In the genomic region with DNA sequence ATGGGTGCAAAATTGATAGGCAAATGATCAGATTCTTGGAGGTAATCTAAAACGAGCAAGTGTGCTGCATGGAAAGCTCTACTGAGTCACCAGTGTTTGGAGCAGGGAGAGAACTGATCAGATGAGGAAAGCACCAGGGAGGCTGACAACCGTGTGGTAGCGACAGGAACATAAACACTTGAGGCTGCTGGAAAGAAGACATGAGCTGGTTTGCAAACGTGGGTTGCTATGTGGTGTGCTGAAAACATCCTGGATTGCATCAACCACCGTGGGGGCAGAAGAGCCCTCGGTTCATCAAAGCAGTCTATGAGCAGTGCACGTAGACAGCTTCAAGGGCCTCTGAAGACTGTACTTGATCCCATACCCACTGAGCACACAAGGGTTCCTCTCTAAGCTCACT, we compare ENCODE assay signal across 30 mouse cellular contexts.
DNase-seq lines count a peak whose midpoint lies in the region; ATAC-seq lines count a peak whose summit lies in the region.
"Had no signal": no experiment of that assay in that cellular context is flagged by ENCODE, and none has a peak within 500 bp of the region (broad histone marks: within the 10 kb centered on the region; RNA-seq: fewer than 3 reads in every experiment).

No protein-coding gene starts in this region.

- peak; percentile 78 for ATAC-seq in frontal cortex, adult (ENCODE audit: low TSS enrichment)
- ATAC-seq in megakaryocyte progenitor cell, adult 5-6 weeks (replicated peaks; ENCODE audit: poor library complexity): peak; percentile 29; the same call in 1 of the 2 replicates
- ATAC-seq in forebrain, embryonic 13.5 days: no peak
- ATAC-seq: forebrain, embryonic 14.5 days; midbrain, embryonic 13.5 days had no signal

- DNase-seq in frontal cortex, postnatal 25 days (ENCODE audit: low spot score in 2 of 2): no peak
- DNase-seq in layer of hippocampus, adult 9-11 months: peak; percentile 18
- DNase-seq in layer of hippocampus, postnatal 10 days (ENCODE audit: low spot score in 2 of 2): no peak
- peak; percentile 53 for DNase-seq in right cerebral cortex, adult 18-20 months
- no peak for DNase-seq in right cerebral cortex, postnatal 10 days (ENCODE audit: low spot score in 2 of 2)
- DNase-seq: adrenal gland, adult 8-10 months; cerebellum, adult 11 months; cerebellum, adult 9-10 months; cerebellum, postnatal 36 days; gastrocnemius, adult 2 months; gastrocnemius, postnatal 36 days; heart, postnatal 10 days; kidney, adult 18-20 months; kidney, postnatal 36 days; lung, postnatal 4 days had no signal

- H3K9me3 ChIP-seq in forebrain, embryonic 13.5 days (replicated peaks): no peaks in the 10 kb centered on the region
- H3K9me3 ChIP-seq: heart, embryonic 13.5 days; hindbrain, embryonic 10.5 days; hindbrain, embryonic 15.5 days; kidney, embryonic 15.5 days; limb, embryonic 13.5 days; lung, embryonic 15.5 days; midbrain, embryonic 13.5 days; neural tube, embryonic 13.5 days had no signal

- H3K4me1 ChIP-seq in forebrain, embryonic 13.5 days: no peaks in the 10 kb centered on the region
- H3K4me1 ChIP-seq: heart, embryonic 13.5 days; hindbrain, embryonic 10.5 days; hindbrain, embryonic 15.5 days; kidney, embryonic 15.5 days; limb, embryonic 13.5 days; lung, embryonic 15.5 days; midbrain, embryonic 13.5 days; neural tube, embryonic 13.5 days had no signal

- H3K4me3 ChIP-seq in forebrain, embryonic 13.5 days: no peak overlapping the region
- H3K4me3 ChIP-seq: gastrocnemius, adult 2 months; heart, embryonic 13.5 days; hindbrain, embryonic 10.5 days; hindbrain, embryonic 15.5 days; kidney, embryonic 15.5 days; layer of hippocampus, adult 2 months; limb, embryonic 13.5 days; lung, embryonic 15.5 days; midbrain, embryonic 13.5 days; neural tube, embryonic 13.5 days had no signal

- 87% methylated on average over 7 of the region's 7 CpGs for WGBS in forebrain, embryonic 13.5 days

- no peak overlapping the region for H3K4me2 ChIP-seq in forebrain, embryonic 13.5 days
- H3K4me2 ChIP-seq: heart, embryonic 13.5 days; hindbrain, embryonic 15.5 days; kidney, embryonic 15.5 days; limb, embryonic 13.5 days; liver, embryonic 11.5 days; lung, embryonic 15.5 days; midbrain, embryonic 13.5 days; neural tube, embryonic 13.5 days had no signal

- no peaks in the 10 kb centered on the region for H3K36me3 ChIP-seq in forebrain, embryonic 13.5 days (ENCODE audit: poor library complexity, severe bottlenecking)
- H3K36me3 ChIP-seq: heart, embryonic 13.5 days; hindbrain, embryonic 10.5 days; hindbrain, embryonic 15.5 days; kidney, embryonic 15.5 days; limb, embryonic 13.5 days; lung, embryonic 15.5 days; midbrain, embryonic 13.5 days; neural tube, embryonic 13.5 days had no signal

- H3K9ac ChIP-seq in forebrain, embryonic 13.5 days: no peak overlapping the region
- H3K9ac ChIP-seq: heart, embryonic 13.5 days; hindbrain, embryonic 15.5 days; kidney, embryonic 15.5 days; limb, embryonic 13.5 days; lung, embryonic 15.5 days; midbrain, embryonic 13.5 days; neural tube, embryonic 13.5 days had no signal

- no peak overlapping the region for H3K27ac ChIP-seq in forebrain, embryonic 13.5 days
- H3K27ac ChIP-seq: gastrocnemius, adult 2 months; heart, embryonic 13.5 days; hindbrain, embryonic 10.5 days; hindbrain, embryonic 15.5 days; kidney, embryonic 15.5 days; layer of hippocampus, adult 2 months; limb, embryonic 13.5 days; lung, embryonic 15.5 days; midbrain, embryonic 13.5 days; neural tube, embryonic 13.5 days had no signal

- H3K27me3 ChIP-seq in forebrain, embryonic 13.5 days: no peaks in the 10 kb centered on the region
- H3K27me3 ChIP-seq: CH12.LX; heart, embryonic 13.5 days; hindbrain, embryonic 15.5 days; kidney, embryonic 15.5 days; limb, embryonic 13.5 days; lung, embryonic 15.5 days; midbrain, embryonic 13.5 days; neural tube, embryonic 13.5 days had no signal

Comparison
In these comparisons a context has a peak if more than half of its experiments do, and no peak if none do; other contexts are left out.
1. DNase-seq: peak in layer of hippocampus, adult 9-11 months (single experiment) and right cerebral cortex, adult 18-20 months (single experiment); none in frontal cortex, postnatal 25 days (0 of 2), layer of hippocampus, postnatal 10 days (0 of 2) and right cerebral cortex, postnatal 10 days (0 of 2).